Mouse (Mus musculus) hindbrain, embryonic 13.5 days (tissue): ENCODE data around the gene Olfr497. TPM values are rescaled to one million over a fixed set of nuclear protein-coding genes. Genes with fewer than 3 reads are reported as not detected.

Experiments
- ATAC-seq: fragments of 200-750 bp; cut with Nextera tagmentation; 2 replicates; pipeline ENCODE4 v1.8.0; 2017; ENCODE audit warnings: moderate TSS enrichment; ENCODE audit not compliant: low FRiP score
- H3K27ac ChIP-seq: fragments of 300-500 bp; sonication (generic); 2 replicates; pipeline ENCODE4 v1.5.1; 2015; ENCODE audit warnings: inconsistent platforms, mild to moderate bottlenecking, moderate library complexity
- H3K27me3 ChIP-seq: fragments of 300-500 bp; sonication (generic); 2 replicates; pipeline ENCODE4 v1.6.1; 2015; ENCODE audit warnings: mild to moderate bottlenecking, inconsistent platforms
- H3K36me3 ChIP-seq: fragments of 300-500 bp; sonication (generic); 2 replicates; pipeline ENCODE4 v1.6.1; 2015; ENCODE audit warnings: mild to moderate bottlenecking, inconsistent platforms
- H3K4me1 ChIP-seq: fragments of 300-500 bp; sonication (generic); replicated peaks from 2 replicates; pipeline ENCODE4 v1.6.1; 2015; ENCODE audit warnings: inconsistent platforms
- H3K4me2 ChIP-seq: fragments of 300-500 bp; sonication (generic); 2 replicates; pipeline ENCODE4 v1.6.1; 2015; ENCODE audit warnings: inconsistent platforms, mild to moderate bottlenecking, moderate library complexity
- H3K4me3 ChIP-seq: fragments of 300-500 bp; sonication (generic); 2 replicates; pipeline ENCODE4 v1.5.1; 2015; ENCODE audit warnings: mild to moderate bottlenecking, inconsistent platforms
- H3K9ac ChIP-seq: fragments of 300-500 bp; sonication (generic); 2 replicates; pipeline ENCODE4 v1.6.1; 2015; ENCODE audit warnings: mild to moderate bottlenecking, inconsistent platforms
- H3K9me3 ChIP-seq: fragments of 300-500 bp; sonication (generic); 2 replicates; pipeline ENCODE4 v1.6.1; 2016; ENCODE audit warnings: inconsistent platforms
- WGBS: fragments of 180-500 bp; shearing (Covaris S2); methylation state at CpG from one replicate; pipeline ENCODE4 v1.1.7; 2015; 5-methylcytosine and 5-hydroxymethylcytosine counted together
- polyA plus RNA-seq: library from polyadenylated mRNA; unstranded; fragments of >200 nt; fragmentation: Nextera tagmentation; extraction: Ambion mirVana; gene quantifications from 2 replicates; pipeline ENCODE4 v1.2.1, GENCODE M21; 2015

The Olfr497 gene
- not detected in 2 replicates for polyA plus RNA-seq

- ATAC-seq = no peak
- no peak within 1 kb of the TSS for H3K4me3 ChIP-seq
- no peaks in the 10 kb centered on the region for H3K9me3 ChIP-seq
- 83% methylated on average over 2 of the region's 2 CpGs for WGBS
- no peaks in the 10 kb centered on the region for H3K36me3 ChIP-seq
- no peaks in the 10 kb centered on the region for H3K27me3 ChIP-seq
- no peaks in the 10 kb centered on the region for H3K4me1 ChIP-seq
- H3K4me2 ChIP-seq = no peak within 1 kb of the TSS
- no peak within 1 kb of the TSS for H3K27ac ChIP-seq
- H3K9ac ChIP-seq = no peak within 1 kb of the TSS
These were observed at the start of gene Olfr497 for GRCm38 (mm10) chr7:108420121-108420520. TSS of gene Olfr497 (plus strand) at chr7:108420421.

- H3K9me3 ChIP-seq = no peaks in the 10 kb centered on the region
- H3K4me2 ChIP-seq = no peak within 1 kb of the TSS
- no peaks in the 10 kb centered on the region for H3K36me3 ChIP-seq
- 85% methylated on average over 1 of the region's 1 CpGs for WGBS
- no peaks in the 10 kb centered on the region for H3K4me1 ChIP-seq
- no peak within 1 kb of the TSS for H3K4me3 ChIP-seq
- no peak for ATAC-seq
- H3K27ac ChIP-seq = no peak within 1 kb of the TSS
- H3K27me3 ChIP-seq = no peaks in the 10 kb centered on the region
- H3K9ac ChIP-seq = no peak within 1 kb of the TSS
These were observed 27.4 kb upstream of the Olfr497 start, which contains the start of gene Olfr495 for GRCm38 (mm10) chr7:108392867-108393266. TSS of gene Olfr495 (plus strand) at chr7:108393167.

GRCm38 (mm10) chr7:108465026-108465425 lies 44.8 kb downstream of the Olfr497 start, which contains the start of gene Olfr498:
TSS of gene Olfr498 (plus strand) at chr7:108465326.
- Histone ChIP-seq H3K4me3 (no peak within 1 kb of the TSS), H3K27me3 (no peaks in the 10 kb centered on the region), H3K9me3 (no peaks in the 10 kb centered on the region), H3K4me2 (no peak within 1 kb of the TSS), H3K36me3 (no peaks in the 10 kb centered on the region), H3K4me1 (no peaks in the 10 kb centered on the region), H3K27ac (no peak within 1 kb of the TSS), H3K9ac (no peak within 1 kb of the TSS)
- 96% methylated on average over 1 of the region's 1 CpGs for WGBS
- ATAC-seq = no peak

Other genes with a start within 250 kb of the Olfr497 start
- not detected in 2 replicates for gene Olfr486, start 247.7 kb upstream of the Olfr497 start, polyA plus RNA-seq
- not detected in 2 replicates for gene Olfr487, start 205.8 kb upstream of the Olfr497 start, polyA plus RNA-seq
- not detected in 2 replicates for gene Olfr488, start 162.1 kb upstream of the Olfr497 start, polyA plus RNA-seq
- gene Olfr490, start 131.5 kb upstream of the Olfr497 start, polyA plus RNA-seq = not detected in 2 replicates
- gene Olfr491, start 107.0 kb upstream of the Olfr497 start, polyA plus RNA-seq = not detected in 2 replicates
- not detected in 2 replicates for gene Olfr492, start 96.7 kb upstream of the Olfr497 start, polyA plus RNA-seq
- not detected in 2 replicates for gene Olfr493, start 73.4 kb upstream of the Olfr497 start, polyA plus RNA-seq
- not detected in 2 replicates for gene Olfr494, start 55.1 kb upstream of the Olfr497 start, polyA plus RNA-seq
- not detected in 2 replicates for gene Olfr495, start 27.3 kb upstream of the Olfr497 start, polyA plus RNA-seq
- not detected in 2 replicates for gene Olfr498, start 44.9 kb downstream of the Olfr497 start, polyA plus RNA-seq
- gene Olfr502, start 104.6 kb downstream of the Olfr497 start, polyA plus RNA-seq = not detected in 2 replicates
- gene Olfr503, start 124.1 kb downstream of the Olfr497 start, polyA plus RNA-seq = not detected in 2 replicates
- gene Olfr504, start 145.4 kb downstream of the Olfr497 start, polyA plus RNA-seq = not detected in 2 replicates
- gene Olfr506, start 190.4 kb downstream of the Olfr497 start, polyA plus RNA-seq = not detected in 2 replicates
- not detected in 2 replicates for gene Olfr507, start 201.4 kb downstream of the Olfr497 start, polyA plus RNA-seq
- gene Olfr508, start 209.6 kb downstream of the Olfr497 start, polyA plus RNA-seq = not detected in 2 replicates
- gene Olfr509, start 231.5 kb downstream of the Olfr497 start, polyA plus RNA-seq = 0.05 and 0.06 TPM in 2 replicates
- not detected in 2 replicates for gene Olfr510, start 246.0 kb downstream of the Olfr497 start, polyA plus RNA-seq